Mouse (Mus musculus): ENCODE measurements around the gene Nus1.

Nus1 gene

GRCm38 (mm10) chr10:52417299-52417997 lies at the start of gene Nus1:
Gene Nus1, plus strand, starts transcription at chr10:52417547.
- peak; percentile 100 for DNase-seq (ENCODE audit: low read depth)

- no peak for DNase-seq (ENCODE audit: low read depth)
Observed at GRCm38 (mm10) chr10:52368376-52368775, 49.0 kb upstream of the Nus1 start.

GRCm38 (mm10) chr10:52373834-52374233 lies 43.5 kb upstream of the Nus1 start:
- DNase-seq (ENCODE audit: low read depth): no peak

GRCm38 (mm10) chr10:52374651-52375050 lies 42.7 kb upstream of the Nus1 start:
- DNase-seq (ENCODE audit: low read depth): no peak

GRCm38 (mm10) chr10:52376422-52376821 lies 40.9 kb upstream of the Nus1 start:
- no peak for DNase-seq (ENCODE audit: low read depth)

- DNase-seq (ENCODE audit: low read depth): no peak
Observed at GRCm38 (mm10) chr10:52377813-52378212, 39.5 kb upstream of the Nus1 start.

- DNase-seq (ENCODE audit: low read depth): peak; percentile 36
Observed at GRCm38 (mm10) chr10:52381321-52381801, 36.0 kb upstream of the Nus1 start.

GRCm38 (mm10) chr10:52381845-52382591 lies 35.3 kb upstream of the Nus1 start, which contains the start of gene Gopc:
Gene Gopc, minus strand, starts transcription at chr10:52382124.
- DNase-seq (ENCODE audit: low read depth): peak; percentile 99

- DNase-seq (ENCODE audit: low read depth): no peak
Observed at GRCm38 (mm10) chr10:52383022-52383421, 34.3 kb upstream of the Nus1 start.

GRCm38 (mm10) chr10:52383522-52383921 lies 33.8 kb upstream of the Nus1 start:
- DNase-seq (ENCODE audit: low read depth): peak; percentile 24

GRCm38 (mm10) chr10:52384823-52385610 lies 32.3 kb upstream of the Nus1 start:
- peak; percentile 82 for DNase-seq (ENCODE audit: low read depth)

GRCm38 (mm10) chr10:52387192-52387591 lies 30.2 kb upstream of the Nus1 start:
- no peak for DNase-seq (ENCODE audit: low read depth)

- DNase-seq (ENCODE audit: low read depth): no peak
Observed at GRCm38 (mm10) chr10:52388922-52389430, 28.4 kb upstream of the Nus1 start, which contains the start of gene Nepn. Gene Nepn, plus strand, starts transcription at chr10:52388972.

- DNase-seq (ENCODE audit: low read depth): no peak
Observed at GRCm38 (mm10) chr10:52389438-52389837, 27.9 kb upstream of the Nus1 start.

- DNase-seq (ENCODE audit: low read depth): no peak
Observed at GRCm38 (mm10) chr10:52391208-52391607, 26.1 kb upstream of the Nus1 start.

GRCm38 (mm10) chr10:52396647-52397046 lies 20.7 kb upstream of the Nus1 start:
- no peak for DNase-seq (ENCODE audit: low read depth)

GRCm38 (mm10) chr10:52398715-52399114 lies 18.6 kb upstream of the Nus1 start:
- DNase-seq (ENCODE audit: low read depth): peak; percentile 43

- DNase-seq (ENCODE audit: low read depth): peak; percentile 74
Observed at GRCm38 (mm10) chr10:52399722-52400121, 17.6 kb upstream of the Nus1 start.

- DNase-seq (ENCODE audit: low read depth): no peak
Observed at GRCm38 (mm10) chr10:52405160-52405559, 12.2 kb upstream of the Nus1 start.

- no peak for DNase-seq (ENCODE audit: low read depth)
Observed at GRCm38 (mm10) chr10:52407526-52407925, 9.8 kb upstream of the Nus1 start.

GRCm38 (mm10) chr10:52415020-52415419 lies 2.3 kb upstream of the Nus1 start:
- DNase-seq (ENCODE audit: low read depth): no peak

GRCm38 (mm10) chr10:52416458-52416857 lies 889 bp upstream of the Nus1 start:
- DNase-seq (ENCODE audit: low read depth): peak; percentile 77
